Mouse (Mus musculus) embryonic fibroblast, embryonic 13.5 days (primary cell): ENCODE data around the gene Rab1a.

ENCODE experiments used
- CTCF ChIP-seq: IDR thresholded peaks from 2 replicates; pipeline ENCODE4 v1.5.1; 2011; ENCODE audit warnings: mild to moderate bottlenecking, control low read depth, low read length, moderate library complexity, borderline replicate concordance; ENCODE audit not compliant: insufficient read depth
- POLR2A ChIP-seq: IDR thresholded peaks from 2 replicates; pipeline ENCODE4 v1.6.1; 2011; ENCODE audit warnings: low read depth, mild to moderate bottlenecking, control low read depth, low read length, moderate library complexity

- TF ChIP-seq POLR2A (no peak), CTCF (no peak)
These were observed 28.1 kb downstream of the Rab1a start for GRCm38 (mm10) chr11:20229311-20229710.
